Mouse (Mus musculus): ENCODE measurements around the gene Pate2.
"Not testable (repeated sequence)": the region's sequence is repeated elsewhere in the genome, so short reads cannot be mapped to it uniquely, and the experiment has no call there.

Pate2 gene

DNA sequence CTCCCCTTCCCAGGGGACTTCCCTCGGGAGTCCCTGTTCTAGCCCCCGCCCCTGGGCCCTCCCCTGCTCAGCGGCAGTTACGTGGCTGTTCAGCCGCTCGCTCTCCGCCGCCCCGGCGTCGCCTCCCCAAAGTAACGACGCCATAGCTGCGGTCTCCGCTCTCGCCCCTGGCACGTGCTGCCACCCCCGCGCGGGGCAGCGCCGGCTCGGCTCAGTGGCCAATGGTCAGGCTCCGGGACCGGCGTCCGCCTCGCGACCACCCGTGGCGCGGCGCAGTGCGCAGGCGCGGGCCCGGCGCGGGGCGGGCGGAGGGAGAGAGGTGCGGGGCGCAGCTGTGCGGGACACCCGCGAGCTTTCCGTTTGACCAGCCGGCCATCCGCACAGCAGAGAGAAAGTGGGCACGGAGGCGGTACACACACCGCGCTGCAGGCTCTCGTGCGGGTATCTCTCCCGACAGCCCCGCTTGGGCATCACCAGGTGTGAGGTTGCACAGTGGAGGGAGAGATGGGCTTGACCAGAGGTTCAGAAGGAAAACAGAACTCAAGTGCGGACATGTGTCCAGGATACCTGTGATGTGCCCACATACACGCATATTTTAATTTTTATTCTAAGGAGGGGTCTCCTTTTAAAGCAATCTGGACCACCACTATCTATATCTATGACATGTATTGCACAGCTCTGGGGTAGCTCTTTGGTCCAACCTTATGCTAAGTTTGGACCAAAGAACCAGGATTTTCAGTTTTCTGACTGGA, 11.7 kb upstream of the Pate2 start, which contains the start of the genes Ddx25 and Pus3:
Ddx25 (minus strand) TSS at position 272 of the 752 bp plus-strand sequence.
Pus3 (plus strand) TSS at position 339 of the 752 bp plus-strand sequence.
- peak; percentile 91 to 92 for DNase-seq

- DNase-seq, result peak; percentile 82 to 90
Measured at GRCm38 (mm10) chr9:35559009-35559890, 10.8 kb upstream of the Pate2 start.

- no peak for DNase-seq
Measured at GRCm38 (mm10) chr9:35561076-35561475, 9.0 kb upstream of the Pate2 start.

DNA sequence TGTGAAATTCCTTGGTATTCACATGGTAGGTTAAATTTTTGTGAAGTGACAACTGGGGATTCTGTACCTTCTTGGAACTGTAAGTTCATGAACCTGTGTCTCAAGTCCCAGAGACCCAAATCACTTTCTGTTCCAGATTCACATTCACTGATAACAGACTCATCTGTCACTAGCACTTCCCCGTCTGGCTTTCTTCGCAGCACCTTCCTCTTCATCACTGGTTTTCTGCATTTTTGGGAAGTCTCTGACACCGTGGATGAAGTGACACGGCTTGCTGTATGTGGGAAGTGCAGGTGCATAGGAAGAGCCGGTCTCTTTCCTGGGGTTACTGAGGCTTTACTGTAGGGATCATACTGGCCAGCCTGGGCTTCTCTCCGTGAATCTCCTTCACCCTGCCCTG, 8.5 kb upstream of the Pate2 start:
- DNase-seq, result no peak

GRCm38 (mm10) chr9:35564536-35565240, 5.4 kb upstream of the Pate2 start:
- DNase-seq, result no peak

GRCm38 (mm10) chr9:35567995-35568394, 2.1 kb upstream of the Pate2 start:
- DNase-seq, result no peak

- no peak for DNase-seq
Measured at GRCm38 (mm10) chr9:35570663-35571062, 579 bp downstream of the Pate2 start.

DNA sequence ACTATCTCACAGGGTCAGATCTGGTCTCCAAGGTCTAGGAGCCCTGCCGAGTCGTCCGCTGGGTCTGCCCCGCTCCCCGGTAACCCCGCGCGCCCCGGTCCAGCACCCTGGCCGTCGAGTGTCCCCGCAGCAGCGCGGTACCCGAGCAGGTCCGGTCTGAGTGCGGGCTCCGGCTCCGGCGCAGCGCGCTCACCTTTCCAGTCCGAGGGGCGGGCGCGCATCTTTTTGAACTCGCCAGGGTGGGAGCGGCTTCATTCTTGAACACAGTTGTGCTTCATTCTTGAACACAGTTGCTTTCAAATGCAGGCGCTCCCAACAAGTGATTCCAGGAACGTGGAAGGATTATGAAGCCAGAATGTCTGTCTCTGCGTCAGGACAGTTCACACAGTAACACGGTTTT, 4.3 kb downstream of the Pate2 start:
- DNase-seq, result no peak

DNA sequence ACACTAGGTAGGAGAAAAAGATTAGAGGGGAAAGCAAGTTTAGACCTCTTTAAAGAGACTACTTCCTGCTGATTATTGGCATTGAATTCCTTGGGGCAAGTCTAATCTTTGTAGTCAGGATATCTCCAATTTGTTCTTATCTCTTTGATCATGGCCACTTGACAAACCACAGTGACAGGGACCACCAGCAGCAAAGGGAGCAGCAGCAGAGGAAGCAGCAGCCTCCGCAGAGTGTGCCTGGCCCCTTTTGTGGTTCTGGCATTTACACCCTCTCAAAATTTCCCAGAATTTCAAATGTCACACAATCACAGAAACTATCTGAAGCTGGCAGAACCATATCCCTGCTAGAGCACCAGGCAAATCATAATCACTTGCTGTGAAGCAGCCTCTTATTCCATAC, 17.6 kb downstream of the Pate2 start:
- no peak for DNase-seq

DNA sequence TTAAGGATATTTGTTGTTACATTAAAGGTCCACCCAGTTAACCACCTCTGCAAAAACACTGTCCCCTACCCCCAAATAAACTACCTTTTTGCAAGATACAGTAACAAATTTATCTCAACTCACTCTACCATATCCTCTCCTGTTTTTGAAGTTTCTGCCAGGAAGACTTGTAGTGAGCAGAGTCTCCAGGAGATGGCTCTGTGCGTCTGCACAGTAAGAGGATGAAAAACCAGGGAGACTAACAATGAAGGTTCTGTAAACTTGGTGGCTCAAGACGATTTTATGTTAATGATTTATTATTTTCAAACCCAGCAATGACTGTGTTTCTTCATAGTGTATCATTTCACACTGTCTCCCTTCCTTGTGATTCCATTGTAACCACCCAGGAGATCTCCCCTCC, 22.8 kb downstream of the Pate2 start:
- no peak for DNase-seq

DNA sequence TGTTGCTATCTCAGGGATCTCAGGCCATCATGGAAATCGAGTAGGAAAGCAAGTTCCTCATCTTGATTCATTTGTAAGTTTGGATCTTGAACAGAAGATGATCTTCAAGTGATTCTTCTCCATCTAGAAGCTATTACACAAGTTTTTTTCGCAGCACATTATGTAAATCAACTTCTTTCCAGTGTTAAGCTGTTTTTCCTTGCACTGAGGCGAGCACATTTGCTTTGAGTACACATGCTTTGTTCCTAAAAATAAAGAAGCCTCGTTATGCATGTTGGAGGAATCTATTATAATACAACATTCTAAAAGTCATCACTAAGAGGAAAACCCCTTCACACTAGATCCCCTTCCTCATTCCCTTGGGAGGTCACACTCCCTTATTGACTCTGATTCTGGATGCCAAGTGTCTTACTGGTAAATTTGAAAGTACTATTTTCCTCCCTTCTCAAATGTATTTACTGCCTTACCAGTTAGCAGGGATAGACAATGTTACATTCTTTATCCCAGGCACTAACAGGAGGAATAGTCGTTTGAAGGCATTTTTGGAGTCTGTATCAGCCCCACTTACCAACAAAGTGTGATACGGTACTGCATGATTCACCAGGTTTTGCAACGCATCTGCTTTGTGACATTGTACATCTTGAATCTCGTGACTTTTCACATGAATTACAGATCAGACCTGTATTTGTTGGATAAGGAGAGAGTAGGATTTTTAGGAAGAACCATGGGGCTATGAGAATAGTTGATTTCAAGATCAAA, 37.7 kb downstream of the Pate2 start:
- no peak for DNase-seq

GRCm38 (mm10) chr9:35611841-35612240, 41.8 kb downstream of the Pate2 start, which contains the start of gene Pate4:
Gene Pate4, minus strand, starts transcription at chr9:35611941.
- DNase-seq, result no peak

DNA sequence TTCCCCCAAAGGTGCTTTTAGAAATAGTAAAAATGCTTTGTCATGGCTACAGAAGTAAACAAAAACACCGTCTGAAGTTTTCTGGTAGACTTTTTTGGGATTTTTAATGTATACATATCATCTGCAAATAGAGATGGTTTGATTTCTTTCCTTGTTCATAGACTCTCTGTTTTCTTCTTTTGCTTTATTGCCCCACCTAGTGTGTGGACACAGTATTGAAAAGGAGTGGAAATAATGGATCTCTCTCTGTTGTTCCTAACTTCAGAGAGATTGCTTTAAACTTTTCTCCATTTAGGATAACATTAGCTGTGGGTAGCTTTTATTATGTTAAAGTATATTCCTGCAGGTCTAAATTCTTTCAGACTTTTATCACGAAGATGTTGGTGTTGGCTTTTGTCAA, 43.9 kb downstream of the Pate2 start:
- no peak for DNase-seq

DNA sequence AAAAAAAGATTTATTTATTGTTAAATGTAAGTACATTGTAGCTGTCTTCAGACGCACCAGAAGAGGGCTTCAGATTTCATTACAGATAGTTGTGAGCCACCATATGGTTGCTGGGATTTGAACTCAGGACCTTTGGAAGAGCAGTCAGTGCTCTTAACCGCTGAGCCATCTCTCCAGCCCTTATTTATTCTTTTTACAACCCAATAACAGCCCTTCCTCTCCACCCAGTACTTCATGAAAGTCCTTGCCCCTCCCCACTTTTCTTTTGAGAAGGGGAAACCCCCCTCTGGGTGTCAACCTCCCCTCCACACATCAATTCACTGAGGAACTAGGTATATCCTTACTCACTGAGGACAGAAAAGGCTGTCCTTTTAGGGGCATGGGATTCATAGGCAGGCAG, 46.7 kb downstream of the Pate2 start:
- not testable (repeated sequence) for DNase-seq

DNA sequence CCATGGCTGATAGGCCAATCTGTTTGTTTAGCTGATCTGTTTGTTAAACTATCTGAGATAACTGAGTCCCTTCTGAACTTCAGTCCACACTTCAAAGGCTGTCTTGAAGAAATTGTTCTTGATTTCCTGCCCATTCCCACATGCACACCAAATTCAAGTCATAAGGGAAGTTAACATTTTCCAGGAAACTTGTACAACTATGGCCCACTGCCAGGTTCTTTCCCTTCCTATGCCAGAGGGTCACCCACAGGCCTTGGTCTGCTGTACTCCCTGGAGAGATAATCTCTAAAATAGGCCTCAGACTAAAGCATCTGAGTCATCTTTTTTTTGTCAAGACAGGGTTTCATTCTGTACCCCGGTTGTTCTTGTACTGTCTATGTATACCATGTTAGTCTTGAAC, 62.9 kb downstream of the Pate2 start:
- DNase-seq, result no peak

DNA sequence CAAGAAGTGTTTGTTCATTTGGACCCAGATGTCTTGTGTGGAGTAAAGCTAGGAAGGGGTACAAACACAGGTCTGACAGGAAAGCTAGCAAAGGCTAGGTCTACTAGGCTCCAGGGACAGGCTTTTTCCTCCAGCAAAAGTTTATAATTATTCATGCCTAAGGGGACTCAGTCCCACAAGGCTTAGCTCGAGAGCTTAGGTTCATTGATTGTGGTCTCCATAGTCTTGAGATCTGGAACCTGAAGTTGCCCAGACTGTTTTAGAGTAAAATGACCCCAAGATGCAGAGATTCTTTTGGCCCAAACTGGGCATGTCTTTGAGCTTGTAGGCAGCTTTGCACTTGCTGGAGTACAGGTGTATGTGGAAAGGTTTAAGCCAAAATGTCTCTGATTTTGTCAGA, 78.0 kb downstream of the Pate2 start, which contains the start of gene Pate3:
Pate3 (minus strand) TSS at position 101 of the 400 bp plus-strand sequence.
- no peak for DNase-seq

DNA sequence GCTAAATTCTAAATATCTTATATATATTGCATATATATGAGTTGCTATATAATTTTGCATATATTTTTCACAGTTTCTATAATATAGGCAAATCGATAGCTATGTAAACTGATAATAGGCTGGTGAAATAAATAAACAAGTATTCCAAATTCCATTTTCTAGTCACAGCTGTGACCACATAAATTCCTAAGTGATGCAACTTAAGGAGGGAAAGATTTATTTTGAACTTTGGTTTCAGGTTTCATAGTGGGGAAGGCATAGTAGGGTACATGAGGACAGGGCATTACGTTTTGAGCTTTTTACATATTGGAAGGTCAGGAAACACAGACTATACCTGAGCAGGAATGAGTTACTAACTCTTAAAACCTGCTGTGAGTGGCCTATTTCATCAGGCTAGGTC, 103.5 kb downstream of the Pate2 start:
- no peak for DNase-seq

DNA sequence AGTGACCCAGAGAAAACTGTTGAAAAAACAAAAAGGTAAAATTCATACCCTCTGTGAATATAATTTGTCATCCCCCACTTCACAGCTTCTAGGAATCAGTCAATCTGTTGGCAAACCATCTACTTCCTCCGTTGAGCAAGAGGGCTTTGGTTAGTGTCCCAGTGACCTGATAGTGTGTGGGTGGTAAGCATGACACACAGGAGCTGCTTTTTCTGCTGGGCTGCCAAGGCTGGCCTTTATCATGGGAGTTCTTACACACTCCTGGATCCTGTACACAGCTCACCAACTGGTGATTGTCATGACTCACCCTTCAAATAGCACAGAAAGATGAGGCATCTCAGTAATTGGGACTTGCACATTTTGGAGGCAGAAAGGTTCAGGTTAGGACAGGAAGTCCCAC, 116.9 kb downstream of the Pate2 start, which contains the start of gene Pate1:
Pate1 (minus strand) TSS at position 378 of the 400 bp plus-strand sequence.
- DNase-seq, result no peak

DNA sequence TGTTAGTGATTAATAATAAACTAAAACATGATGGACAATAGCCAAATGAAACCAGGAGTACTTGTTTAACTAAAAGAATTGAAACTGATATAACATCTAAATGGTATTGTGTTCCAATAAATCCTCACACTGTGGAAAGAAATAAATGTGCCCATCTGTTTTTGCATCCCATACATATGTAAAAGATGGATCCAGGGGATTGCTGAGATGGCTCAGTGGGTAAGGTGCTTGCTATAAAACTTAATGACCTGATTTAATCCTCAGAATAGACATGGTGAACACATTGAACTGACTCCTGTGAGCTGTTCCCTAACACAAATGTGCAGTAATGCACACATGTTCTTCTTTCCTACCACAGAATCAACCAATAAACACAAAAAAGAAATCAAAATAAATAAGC, 121.8 kb downstream of the Pate2 start:
- DNase-seq, result no peak

DNA sequence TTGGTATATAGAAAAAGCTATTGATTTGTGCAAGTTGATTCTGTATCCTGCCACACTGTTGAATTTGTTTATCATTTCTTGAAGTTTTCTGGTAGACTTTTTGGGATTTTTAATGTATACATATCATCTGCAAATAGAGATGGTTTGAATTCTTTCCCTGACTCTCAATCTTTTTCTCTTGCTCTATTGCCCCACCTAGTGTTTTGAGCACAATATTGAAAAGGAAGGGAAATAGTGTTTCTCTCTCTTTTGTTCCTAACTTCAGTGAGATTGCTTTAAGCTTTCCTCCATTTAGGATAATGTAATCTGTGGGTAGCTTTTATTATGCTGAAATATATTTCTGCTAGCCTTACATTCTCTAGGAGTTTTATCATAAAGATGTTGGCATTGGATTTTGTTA, 137.2 kb downstream of the Pate2 start:
- DNase-seq, result no peak
